30 mouse cellular contexts compared by ENCODE assay signal in genomic region chr4:135124732-135125131, GRCm38 (mm10). TPM values are rescaled to one million over a fixed set of nuclear protein-coding genes. Genes with fewer than 3 reads are reported as not detected.
"Had no signal": no experiment of that assay in that cellular context is flagged by ENCODE, and none has a peak within 500 bp of the region (broad histone marks: within the 10 kb centered on the region; RNA-seq: fewer than 3 reads in every experiment).

No protein-coding gene starts in this region.

- H3K9ac ChIP-seq: heart, embryonic 13.5 days; heart, embryonic 15.5 days; hindbrain, embryonic 13.5 days; hindbrain, embryonic 15.5 days; intestine, embryonic 15.5 days; limb, embryonic 12.5 days; liver, embryonic 12.5 days; liver, embryonic 14.5 days had no signal

- H3K4me3 ChIP-seq: heart, embryonic 10.5 days; heart, embryonic 13.5 days; heart, embryonic 15.5 days; hindbrain, embryonic 13.5 days; hindbrain, embryonic 15.5 days; intestine, embryonic 15.5 days; layer of hippocampus, adult 2 months; limb, embryonic 12.5 days; liver, embryonic 12.5 days had no signal

- H3K9me3 ChIP-seq: heart, embryonic 10.5 days; heart, embryonic 13.5 days; heart, embryonic 15.5 days; hindbrain, embryonic 13.5 days; hindbrain, embryonic 15.5 days; intestine, embryonic 15.5 days; limb, embryonic 12.5 days; liver, embryonic 12.5 days had no signal

- DNase-seq: gastrocnemius, postnatal 14 days; gastrocnemius, postnatal 36 days; heart, adult 11 months; heart, postnatal 14 days; heart, postnatal 36 days; kidney, adult 18-20 months; kidney, adult 8-10 months; kidney, postnatal 10 days; kidney, postnatal 25 days; kidney, postnatal 4 days; layer of hippocampus, postnatal 36 days; left cerebral cortex, postnatal 4 days had no signal

- ATAC-seq: hindbrain, postnatal 0 days; inflammation-experienced regulatory T-cells, adult 6 months; intestine, embryonic 15.5 days; intestine, postnatal 0 days; liver, embryonic 12.5 days had no signal

- H3K4me2 ChIP-seq: heart, embryonic 13.5 days; heart, embryonic 15.5 days; hindbrain, embryonic 13.5 days; hindbrain, embryonic 15.5 days; intestine, embryonic 15.5 days; limb, embryonic 12.5 days; liver, embryonic 12.5 days had no signal

- H3K27ac ChIP-seq: heart, embryonic 10.5 days; heart, embryonic 13.5 days; heart, embryonic 15.5 days; hindbrain, embryonic 13.5 days; hindbrain, embryonic 15.5 days; hindbrain, postnatal 0 days; intestine, embryonic 15.5 days; layer of hippocampus, adult 2 months; limb, embryonic 12.5 days; liver, embryonic 12.5 days; liver, embryonic 14.5 days had no signal

- H3K36me3 ChIP-seq: heart, embryonic 10.5 days; heart, embryonic 13.5 days; heart, embryonic 15.5 days; hindbrain, embryonic 13.5 days; hindbrain, embryonic 15.5 days; intestine, embryonic 15.5 days; limb, embryonic 12.5 days; liver, embryonic 12.5 days had no signal

RNA-seq across cellular contexts. Expression of gene Runx3, which starts 4.3 kb away (rescaled TPM):
- total RNA-seq: hindbrain, postnatal 0 days; layer of hippocampus, adult 2 months; layer of hippocampus, postnatal 10 days; layer of hippocampus, postnatal 36 days; left cerebral cortex, postnatal 10 days; left cerebral cortex, postnatal 25 days had no signal
- polyA plus RNA-seq: hindbrain, postnatal 0 days; kidney, embryonic 14.5 days; kidney, embryonic 16.5 days had no signal
